Mouse (Mus musculus): Measurements from ENCODE around the gene Frat1.

Frat1 gene

DNA sequence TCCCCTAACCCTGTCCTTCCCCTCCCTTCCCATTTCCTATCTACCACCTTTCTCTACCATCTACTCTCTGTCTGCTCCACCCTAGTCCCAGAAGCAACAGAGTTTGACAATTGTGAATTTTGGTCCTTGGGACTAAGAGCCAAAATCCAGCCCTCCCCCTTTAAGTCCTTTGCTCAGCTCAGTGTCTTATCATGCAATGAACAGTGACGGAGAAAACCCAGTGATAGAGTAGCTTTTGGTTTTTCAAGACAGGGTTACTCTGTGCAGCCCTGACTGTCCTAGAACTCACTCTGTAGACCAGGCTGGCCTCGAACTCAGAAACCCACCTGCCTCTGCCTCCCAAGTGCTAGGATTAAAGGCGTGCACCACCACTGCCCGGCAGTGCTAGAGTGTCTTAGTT, 16.4 kb upstream of the Frat1 start:
- in situ Hi-C loops (cut with MboI, MseI): loop anchor here in 1 of 2 experiments (5.0 kb wide), 1 partner anchor 59 kb away; no protein-coding TSS in a partner anchor

DNA sequence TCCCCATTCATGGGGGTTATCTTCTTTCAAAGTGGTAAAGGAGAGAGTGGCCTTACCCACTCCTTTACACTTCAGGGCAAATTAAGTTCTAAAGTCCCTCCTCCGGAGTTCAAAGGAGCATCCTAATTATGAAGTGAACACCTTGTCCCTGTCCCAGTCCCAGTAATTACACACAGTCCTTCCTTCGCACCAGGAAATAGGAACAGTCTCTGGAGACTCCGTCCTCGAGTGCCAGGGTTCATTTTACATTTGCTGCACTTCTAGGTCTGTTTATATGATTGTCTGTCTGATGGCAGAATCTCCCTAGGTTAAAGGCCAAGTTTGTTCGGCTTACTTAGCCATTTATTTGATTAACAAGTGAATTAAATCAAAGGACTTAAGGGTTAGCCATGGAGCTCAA, 13.4 kb upstream of the Frat1 start:
- in situ Hi-C loops (cut with MboI, MseI): no loop called here

DNA sequence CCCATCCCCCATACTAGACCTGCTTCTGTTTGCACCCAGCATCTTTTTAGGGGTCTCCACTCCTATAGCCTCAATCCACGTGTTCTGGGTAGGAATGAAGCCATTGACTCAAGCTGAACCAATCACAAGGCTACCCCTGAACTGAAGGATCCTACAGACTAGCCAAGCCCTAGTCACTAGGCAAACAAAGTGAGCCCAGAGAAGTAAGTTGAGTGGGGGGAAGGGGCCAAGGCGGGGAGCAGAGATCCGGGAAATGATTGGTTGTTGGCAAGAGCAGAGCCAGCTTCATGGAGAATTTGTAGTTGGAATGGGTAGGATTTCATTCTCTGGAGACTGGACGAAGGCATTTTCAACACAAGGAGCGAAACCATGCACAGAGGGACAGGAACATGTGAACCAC, 12.9 kb upstream of the Frat1 start:
- in situ Hi-C loops (cut with MboI, MseI): no loop called here

DNA sequence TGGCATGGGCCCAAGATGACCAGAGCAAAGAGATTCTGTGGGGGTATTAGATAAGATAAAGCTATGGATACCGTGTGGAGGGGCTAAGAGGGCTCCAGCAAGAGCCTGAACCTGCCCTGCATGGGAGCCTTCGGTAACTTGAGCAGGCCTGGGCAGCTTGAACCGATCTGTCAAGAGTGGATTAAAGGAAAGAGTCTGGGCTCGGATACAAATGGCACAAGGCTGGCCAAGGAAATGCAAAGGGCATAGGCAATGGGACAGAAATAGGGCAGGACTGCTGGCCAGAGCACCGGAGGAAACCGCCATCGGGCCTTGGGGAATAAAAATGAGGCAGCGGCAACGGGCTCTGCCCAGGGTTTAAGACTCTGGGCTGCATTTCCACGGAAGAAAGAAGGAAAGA, 12.4 kb upstream of the Frat1 start:
- in situ Hi-C loops (cut with MboI, MseI): no loop called here

DNA sequence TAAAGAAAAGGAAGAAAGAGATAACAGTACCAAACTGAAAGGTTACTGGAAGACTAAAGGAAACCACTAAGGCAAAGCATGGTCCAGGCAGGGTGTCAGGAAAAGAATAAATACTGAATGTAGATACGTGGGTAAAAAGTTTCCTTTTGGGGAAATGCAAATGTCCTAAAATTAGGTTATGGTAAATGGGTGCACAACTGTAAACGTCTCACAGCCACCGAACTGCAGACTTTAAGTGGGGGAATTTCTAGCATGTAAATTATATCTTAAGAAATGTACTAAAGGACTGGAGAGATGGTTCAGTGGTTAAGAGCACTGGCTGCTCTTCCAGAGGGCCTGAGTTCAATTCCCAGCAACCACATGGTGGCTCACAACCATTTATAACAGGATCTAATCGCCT, 11.0 kb upstream of the Frat1 start:
- in situ Hi-C loops (cut with MboI, MseI): no loop called here

DNA sequence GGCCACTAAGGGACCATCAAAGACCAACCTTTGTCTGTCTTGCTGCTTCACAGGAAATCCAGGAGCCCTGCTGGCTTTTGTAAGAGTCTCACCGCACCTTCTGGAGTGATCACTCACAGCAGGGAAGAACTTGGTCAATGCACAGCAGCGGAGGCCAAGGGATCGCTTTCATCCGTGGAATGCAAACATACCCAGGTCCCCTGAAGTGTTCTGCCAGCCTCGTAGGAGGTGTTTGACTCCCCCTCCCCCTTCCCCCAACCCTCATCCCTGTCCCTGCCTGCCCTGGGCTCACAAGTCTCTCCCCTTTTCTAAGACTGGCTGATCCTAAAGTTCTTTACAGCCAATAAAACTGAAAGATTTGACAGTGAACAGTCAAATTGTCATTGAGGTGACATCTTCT, 8.3 kb upstream of the Frat1 start:
- in situ Hi-C loops (cut with MboI, MseI): no loop called here

DNA sequence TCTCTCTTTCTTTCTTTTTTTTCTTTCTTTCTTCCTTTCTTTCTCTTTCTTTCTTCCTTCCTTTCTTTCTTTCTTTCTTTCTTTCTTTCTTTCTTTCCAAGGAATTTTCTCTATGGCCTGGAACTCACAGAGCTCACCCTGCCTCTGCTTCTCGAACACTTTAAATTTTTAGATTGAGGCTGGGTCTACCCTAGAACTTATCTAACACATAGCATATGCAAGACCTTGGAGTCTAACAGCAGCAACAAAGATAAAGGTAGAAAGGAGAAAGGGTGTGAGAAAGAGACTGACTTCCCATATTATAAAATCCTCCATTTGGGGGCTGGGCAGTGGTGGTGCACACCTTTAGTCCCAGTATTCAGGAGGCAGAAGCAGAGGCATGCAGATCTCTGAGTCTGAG, 7.2 kb upstream of the Frat1 start:
- in situ Hi-C loops (cut with MboI, MseI): no loop called here

DNA sequence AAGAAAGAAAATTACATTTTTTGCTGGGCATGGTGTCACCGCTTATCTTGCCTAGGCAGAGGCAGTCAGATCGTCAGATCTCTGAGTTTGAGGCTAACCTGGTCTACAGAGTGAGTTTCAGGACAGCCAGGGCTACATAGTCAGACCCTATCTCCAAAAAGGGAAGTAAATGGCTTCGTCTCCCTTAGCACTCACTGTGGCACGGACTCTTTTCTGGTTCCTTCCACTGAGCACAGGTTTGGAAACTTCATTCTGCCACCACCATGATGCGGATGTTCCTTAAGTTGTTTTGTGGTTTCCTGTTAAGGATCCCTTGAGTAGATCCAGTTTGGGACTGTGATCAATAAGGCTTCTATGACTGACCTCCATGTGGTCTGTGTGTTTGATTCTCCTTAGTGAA, 4.8 kb upstream of the Frat1 start:
- in situ Hi-C loops (cut with MboI, MseI): no loop called here

DNA sequence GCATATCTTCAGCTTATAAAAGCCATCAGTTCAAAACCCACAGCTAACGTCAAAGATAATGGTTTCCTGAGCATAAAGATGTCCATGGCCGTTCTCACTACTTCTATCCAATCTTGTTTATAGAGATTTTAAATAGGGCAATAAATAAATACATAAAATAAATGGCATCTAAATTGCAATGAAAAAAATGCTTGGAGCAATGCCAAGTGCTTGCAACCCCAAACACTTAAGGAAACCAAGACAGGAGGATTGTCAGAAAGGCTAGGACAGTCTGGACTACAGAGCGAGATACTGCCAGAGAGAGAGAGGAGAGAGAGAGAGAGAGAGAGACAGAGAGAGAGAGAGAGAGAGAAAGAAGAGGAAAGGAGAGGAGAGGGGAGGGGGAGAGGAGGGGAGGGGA, 3.2 kb upstream of the Frat1 start:
- in situ Hi-C loops (cut with MboI, MseI): no loop called here

DNA sequence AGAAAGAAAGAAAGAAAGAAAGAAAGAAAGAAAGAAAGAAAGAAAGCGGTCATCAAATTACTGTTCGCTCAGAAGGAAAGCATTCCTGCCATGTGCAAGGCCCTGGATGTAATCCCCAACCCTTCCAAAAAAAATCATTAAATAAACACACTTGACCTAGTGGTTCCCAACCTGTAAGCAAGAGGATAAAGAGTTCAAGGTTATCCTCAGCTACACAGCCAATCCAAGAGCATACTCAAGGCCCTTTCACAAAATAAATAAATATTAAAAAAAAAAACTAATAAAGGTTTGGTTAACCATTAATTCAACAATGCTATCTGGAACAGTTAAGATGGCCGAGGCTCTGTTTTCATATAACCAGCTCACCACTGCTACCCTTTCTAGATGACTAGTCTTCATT, 829 bp upstream of the Frat1 start:
- in situ Hi-C loops (cut with MboI, MseI): no loop called here

DNA sequence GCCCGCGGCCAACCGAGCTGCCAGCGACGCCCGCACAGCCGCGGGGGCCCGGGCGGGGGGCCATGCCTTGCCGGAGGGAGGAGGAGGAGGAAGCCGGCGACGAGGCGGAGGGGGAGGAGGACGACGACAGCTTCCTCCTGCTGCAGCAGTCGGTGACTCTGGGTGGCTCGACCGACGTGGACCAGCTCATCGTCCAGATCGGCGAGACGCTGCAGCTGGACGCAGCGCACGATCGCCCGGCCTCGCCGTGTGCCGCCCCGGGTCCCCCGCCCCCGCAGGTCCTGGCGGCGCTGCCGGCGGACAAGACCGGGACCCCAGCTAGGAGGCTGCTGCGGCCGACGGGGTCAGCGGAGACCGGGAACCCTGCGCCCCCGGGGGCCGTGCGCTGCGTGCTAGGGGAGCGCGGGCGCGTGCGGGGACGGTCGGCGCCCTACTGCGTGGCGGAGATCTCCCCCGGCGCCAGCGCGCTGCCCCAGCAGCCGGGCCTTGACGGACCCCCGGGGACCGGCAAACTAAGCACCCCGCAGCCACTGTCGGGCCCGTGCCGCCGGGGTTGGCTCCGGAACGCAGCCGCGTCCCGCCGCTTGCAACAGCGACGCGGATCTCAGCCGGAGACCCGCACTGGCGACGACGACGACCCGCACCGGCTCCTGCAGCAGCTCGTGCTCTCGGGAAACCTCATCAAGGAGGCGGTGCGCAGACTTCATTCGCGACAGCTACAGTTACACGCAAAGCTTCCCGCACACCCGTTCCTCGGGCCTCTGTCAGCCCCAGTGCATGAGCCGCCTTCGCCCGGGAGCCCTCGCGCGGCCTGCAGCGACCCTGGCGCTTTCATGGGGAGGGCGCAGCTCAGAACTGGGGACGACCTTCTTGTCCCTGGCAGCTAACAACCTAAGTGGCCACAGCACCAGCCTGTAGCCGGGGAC, 599 bp downstream of the Frat1 start:
- in situ Hi-C loops (cut with MboI, MseI): no loop called here

DNA sequence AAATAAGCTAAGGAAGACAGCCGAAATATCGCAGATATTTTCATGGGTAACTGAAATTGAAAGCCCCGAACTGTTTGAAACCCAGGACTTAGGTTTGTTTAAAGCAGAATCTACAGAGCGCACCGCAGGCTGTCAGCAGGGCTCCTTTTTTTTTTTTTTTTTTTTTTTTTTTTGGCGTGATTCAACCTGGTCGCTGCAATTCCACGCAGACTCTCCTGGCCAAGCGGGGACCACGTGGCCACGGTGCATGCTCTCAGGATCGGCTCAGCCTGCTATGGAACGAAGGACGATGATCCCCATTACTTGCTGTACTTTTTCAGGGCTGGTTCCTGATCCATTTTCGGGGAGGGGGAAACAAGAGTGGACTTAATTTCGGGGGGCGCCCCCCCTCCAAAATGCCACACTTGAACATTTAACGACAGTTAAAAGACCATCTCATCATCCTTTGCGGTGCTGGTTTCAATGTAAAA, 1.4 kb downstream of the Frat1 start:
- in situ Hi-C loops (cut with MboI, MseI): no loop called here

DNA sequence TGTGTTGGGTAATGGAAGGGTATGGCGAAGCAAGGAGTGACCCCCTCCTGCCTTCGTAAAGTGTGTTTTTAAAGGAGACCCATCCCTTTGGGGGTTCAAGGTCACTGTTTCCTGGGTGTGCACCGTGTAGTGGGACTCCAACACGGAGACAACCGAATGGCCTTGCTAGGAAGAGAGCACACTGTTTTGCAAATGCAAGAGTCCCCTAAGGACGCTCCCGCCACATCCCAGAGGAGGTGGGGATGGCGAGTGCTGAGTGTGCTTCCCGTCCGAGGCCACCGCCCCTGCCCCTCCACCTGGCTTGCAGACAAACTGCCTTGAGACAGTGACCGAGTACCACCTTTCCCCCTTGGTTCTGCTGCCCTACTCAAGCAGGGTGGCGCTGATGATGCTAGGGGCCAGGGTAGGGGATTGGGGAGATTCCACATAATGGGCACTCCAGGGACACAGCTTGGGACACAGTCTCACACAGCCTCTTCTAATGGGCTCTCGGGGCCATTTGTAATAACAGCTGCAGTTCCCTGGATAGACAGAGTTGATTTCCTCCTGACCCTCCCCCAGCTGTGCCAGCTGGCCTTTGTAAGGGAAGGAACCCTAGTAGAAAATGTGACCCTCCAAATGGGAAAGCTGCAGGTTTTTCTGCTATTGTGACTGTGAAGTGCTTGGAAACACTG, 2.1 kb downstream of the Frat1 start:
- in situ Hi-C loops (cut with MboI, MseI): no loop called here

DNA sequence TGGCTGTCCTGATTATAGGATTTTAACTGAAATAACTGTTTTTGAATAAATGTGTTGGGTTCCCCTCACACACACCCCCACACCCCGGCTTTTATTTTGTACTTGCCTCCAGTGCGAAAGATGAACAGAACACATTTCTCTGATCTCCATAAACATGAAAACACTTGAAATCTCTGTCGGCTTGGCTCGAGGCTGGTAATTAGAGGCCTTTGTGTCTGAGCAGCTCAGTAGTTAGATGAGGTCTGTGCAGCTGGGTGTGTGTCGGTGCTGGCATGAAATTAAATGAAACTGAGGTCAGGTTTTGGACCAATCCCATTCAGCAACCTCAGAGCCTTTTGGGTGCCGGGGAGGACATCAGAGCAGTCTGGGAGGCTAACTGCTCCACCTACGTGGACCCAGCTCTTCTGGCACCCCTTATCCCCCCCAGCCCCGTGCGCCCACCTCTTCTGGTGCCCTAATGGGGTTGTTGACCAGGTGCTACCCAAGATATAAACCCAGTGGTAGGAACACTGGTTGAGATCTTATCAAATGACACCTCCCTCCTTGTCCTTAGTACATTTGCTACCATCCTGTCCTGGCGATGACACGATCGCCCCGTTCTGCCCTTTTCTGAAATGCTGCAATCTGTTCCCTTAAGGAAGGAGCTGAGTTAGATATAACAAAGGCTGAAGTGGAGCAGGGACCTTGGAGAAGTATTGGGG, 2.9 kb downstream of the Frat1 start:
- in situ Hi-C loops (cut with MboI, MseI): no loop called here

DNA sequence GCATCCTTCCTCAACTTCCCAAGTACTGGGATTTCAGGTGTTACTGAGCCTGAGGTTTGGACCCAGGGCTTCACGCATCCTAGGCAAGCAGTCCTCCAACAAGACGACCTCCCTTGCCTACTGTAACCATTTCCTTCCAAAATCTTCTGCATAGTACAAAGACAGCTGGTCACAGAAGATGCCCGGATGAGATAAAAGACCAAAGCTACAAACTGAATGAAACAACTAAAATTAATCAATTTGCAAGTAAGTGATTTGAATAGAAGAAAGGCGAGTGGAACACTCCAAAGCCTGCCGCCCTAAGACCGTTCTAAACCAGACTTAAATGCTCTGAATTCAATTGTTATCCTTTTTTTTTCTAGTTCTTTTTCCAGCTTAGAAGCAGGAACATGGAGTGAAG, 5.6 kb downstream of the Frat1 start:
- in situ Hi-C loops (cut with MboI, MseI): no loop called here

DNA sequence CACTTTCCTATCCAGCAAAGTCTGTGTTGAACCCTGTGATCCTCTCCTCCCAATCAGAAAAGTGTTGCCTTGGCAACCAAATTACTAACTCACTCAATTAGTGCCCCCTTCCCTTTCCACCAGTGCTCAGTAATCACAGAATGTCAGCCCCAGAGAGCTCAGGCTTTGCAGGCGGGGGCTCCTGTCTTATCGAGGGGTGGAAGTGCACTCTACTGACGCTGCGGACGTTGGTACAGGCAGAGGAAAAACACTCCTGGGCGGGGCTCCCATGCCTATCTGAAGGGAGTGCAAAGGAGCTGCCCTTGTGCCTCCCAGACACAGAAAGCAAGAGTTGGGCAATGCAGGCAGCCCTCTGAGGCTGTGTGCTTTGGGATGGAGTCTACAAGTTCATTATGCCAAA, 6.0 kb downstream of the Frat1 start:
- in situ Hi-C loops (cut with MboI, MseI): no loop called here

DNA sequence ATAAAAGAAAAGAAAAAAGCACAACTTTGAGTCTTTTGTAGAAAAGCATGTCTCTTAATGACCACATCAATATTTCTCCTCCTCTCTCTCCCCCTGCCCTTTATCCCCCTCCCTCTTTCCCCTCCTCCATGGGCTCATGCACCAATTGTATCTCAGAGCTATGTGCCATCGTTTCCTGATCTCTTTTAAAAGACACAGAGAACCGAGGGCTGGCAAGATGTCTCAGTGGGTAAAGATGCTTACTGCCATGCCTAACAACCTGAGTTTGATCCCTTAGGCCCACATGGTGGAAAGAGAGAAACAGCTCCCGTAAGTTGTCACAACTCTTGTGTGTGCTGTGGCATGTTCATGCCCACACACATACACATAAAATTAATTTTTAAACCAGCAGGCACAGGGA, 6.9 kb downstream of the Frat1 start:
- in situ Hi-C loops (cut with MboI, MseI): no loop called here

DNA sequence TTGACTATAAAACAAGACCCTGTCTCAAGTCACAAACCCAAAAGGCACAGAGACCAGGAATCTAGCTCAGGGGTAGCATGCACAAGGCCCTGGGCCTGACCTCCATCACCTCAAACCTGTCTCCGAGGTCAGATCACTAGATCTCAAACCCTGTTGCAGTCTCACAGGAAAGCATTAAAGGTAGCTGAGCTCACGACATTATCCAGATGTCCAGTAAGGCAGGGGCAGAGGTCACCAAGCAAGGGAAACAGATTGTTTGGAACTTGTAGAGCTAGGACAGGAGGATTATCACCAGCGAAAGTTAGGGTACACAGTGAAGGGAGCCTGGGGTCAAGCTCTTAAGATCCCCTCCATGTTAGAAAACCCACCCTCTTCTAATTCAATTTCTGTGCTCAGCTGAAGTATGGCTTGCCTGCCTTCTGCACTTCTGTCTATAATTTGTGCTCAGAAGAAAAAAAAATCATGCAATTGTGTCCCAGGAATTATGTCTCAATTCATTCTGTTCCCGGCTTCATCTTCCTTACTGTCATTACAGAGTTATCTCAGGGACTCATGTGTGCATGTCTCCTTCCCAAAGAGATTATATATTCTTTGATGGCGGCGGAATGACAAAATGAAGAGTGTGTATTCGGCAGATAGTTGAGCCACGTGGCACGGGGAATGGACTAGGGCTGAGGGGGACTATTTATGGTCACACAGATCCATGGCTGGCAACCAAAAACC, 7.6 kb downstream of the Frat1 start:
- in situ Hi-C loops (cut with MboI, MseI): no loop called here

DNA sequence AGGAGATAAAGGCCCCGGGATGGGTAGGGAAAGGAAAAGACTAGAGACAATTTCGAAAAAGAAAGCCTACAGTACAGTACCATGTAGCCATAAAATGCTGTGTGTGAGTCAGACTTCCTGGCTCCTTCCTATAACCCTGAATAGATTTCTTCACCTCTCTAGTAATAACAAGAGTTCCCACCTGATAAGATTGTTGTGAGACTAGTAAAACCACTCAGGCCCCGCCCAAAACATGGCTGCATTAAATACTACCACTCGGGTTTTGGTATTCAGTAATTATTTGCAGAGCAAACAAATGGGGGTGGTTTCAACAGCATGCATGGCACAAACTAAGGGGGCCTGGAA, 8.1 kb downstream of the Frat1 start:
- in situ Hi-C loops (cut with MboI, MseI): no loop called here

DNA sequence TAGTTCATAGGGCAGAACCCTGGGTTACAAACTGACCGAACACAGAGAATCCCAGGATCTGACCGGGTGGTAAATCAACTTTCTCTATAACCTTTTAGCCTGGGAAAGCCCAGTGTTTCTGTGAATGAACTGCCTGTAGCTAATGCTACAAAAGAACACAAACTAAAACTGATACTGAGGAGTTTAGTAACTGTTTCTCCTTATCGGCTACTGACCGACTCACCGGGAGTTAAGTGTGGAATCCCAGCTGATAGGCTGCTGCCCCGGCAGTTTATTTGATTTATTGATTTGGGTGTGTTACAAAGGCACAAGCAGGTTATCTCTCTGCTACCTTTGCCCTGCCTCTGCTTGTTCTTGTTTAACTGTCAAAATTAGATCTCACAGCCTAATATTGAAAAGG, 9.0 kb downstream of the Frat1 start:
- in situ Hi-C loops (cut with MboI, MseI): no loop called here

DNA sequence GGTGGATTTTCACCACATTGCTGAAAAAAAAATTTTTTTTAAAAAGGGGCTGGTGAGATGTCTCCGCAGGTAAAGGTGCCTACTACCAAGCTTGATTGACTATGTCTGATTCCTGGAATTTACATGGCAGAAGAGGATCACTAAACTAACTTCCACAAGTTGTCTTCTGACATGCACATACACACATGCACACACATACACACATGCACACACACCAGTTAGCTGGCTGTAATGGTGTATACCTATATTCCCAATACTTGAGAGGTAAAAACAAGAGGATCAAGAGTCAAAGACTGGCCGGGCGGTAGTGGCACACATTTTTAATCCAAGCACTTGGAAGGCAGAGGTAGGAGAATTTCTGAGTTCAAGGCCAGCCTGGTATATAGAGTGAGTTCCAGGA, 9.9 kb downstream of the Frat1 start:
- in situ Hi-C loops (cut with MboI, MseI): no loop called here
